Comparison of ENCODE assay signal across 33 mouse cellular contexts in genomic region chr6:53987235-53987634, GRCm38 (mm10). TPM values are rescaled to one million over a fixed set of nuclear protein-coding genes. Genes with fewer than 3 reads are reported as not detected.
DNase-seq lines count a peak whose midpoint lies in the region; ATAC-seq and TF ChIP-seq lines count a peak whose summit lies in the region.
"Had no signal": no experiment of that assay in that cellular context is flagged by ENCODE, and none has a peak within 500 bp of the region (broad histone marks: within the 10 kb centered on the region; RNA-seq: fewer than 3 reads in every experiment).

No protein-coding gene starts in this region.

- H3K4me3 ChIP-seq in kidney, adult 2 months (ENCODE audit: insufficient read depth, low read depth, low read length): no peak overlapping the region
- no peak overlapping the region for H3K4me3 ChIP-seq in kidney, embryonic 14.5 days (ENCODE audit: low read length)
- H3K4me3 ChIP-seq in kidney, postnatal 0 days (replicated peaks; ENCODE audit: low read depth, low read length): no peak overlapping the region
- H3K4me3 ChIP-seq in liver, postnatal 0 days (ENCODE audit: low read depth, low read length): no peak overlapping the region
- H3K4me3 ChIP-seq: embryonic facial prominence, embryonic 10.5 days; embryonic facial prominence, embryonic 13.5 days; erythroblast, embryonic 14.5 days; forebrain, embryonic 12.5 days; forebrain, embryonic 15.5 days; heart, adult 2 months; hindbrain, embryonic 12.5 days; hindbrain, embryonic 15.5 days had no signal

- H3K27ac ChIP-seq in kidney, adult 2 months (ENCODE audit: insufficient read depth, low read depth, low read length): no peak overlapping the region
- H3K27ac ChIP-seq in kidney, embryonic 14.5 days (ENCODE audit: low read depth, low read length): no peak overlapping the region
- no peak overlapping the region for H3K27ac ChIP-seq in kidney, postnatal 0 days
- no peak overlapping the region for H3K27ac ChIP-seq in liver, postnatal 0 days (ENCODE audit: low read depth)
- H3K27ac ChIP-seq: embryonic facial prominence, embryonic 10.5 days; embryonic facial prominence, embryonic 13.5 days; forebrain, embryonic 12.5 days; forebrain, embryonic 15.5 days; heart, adult 2 months; heart, embryonic 13.5 days; hindbrain, embryonic 12.5 days; hindbrain, embryonic 15.5 days had no signal

- H3K4me1 ChIP-seq in kidney, adult 2 months (ENCODE audit: control insufficient read depth, insufficient read depth, low read length): no peaks in the 10 kb centered on the region; the same call in 1 of the 2 replicates
- H3K4me1 ChIP-seq in kidney, embryonic 14.5 days (ENCODE audit: control insufficient read depth, insufficient read depth, low read length): no peaks in the 10 kb centered on the region
- H3K4me1 ChIP-seq in kidney, postnatal 0 days (replicated peaks; ENCODE audit: insufficient read depth, low read length): no peaks in the 10 kb centered on the region
- H3K4me1 ChIP-seq in liver, postnatal 0 days (ENCODE audit: insufficient read depth): peaks cover 2% of the 10 kb centered on the region; the same call in 1 of the 2 replicates
- H3K4me1 ChIP-seq: forebrain, embryonic 15.5 days; hindbrain, embryonic 12.5 days; hindbrain, embryonic 15.5 days had no signal

- H3K9ac ChIP-seq in kidney, embryonic 14.5 days (ENCODE audit: low read depth, low read length): no peak overlapping the region
- H3K9ac ChIP-seq in kidney, postnatal 0 days (ENCODE audit: low read depth, low read length): no peak overlapping the region
- no peak overlapping the region for H3K9ac ChIP-seq in liver, postnatal 0 days (replicated peaks)
- H3K9ac ChIP-seq: embryonic facial prominence, embryonic 13.5 days; forebrain, embryonic 12.5 days; forebrain, embryonic 15.5 days; hindbrain, embryonic 12.5 days; hindbrain, embryonic 15.5 days had no signal

- H3K27me3 ChIP-seq in kidney, adult 2 months (replicated peaks; ENCODE audit: control insufficient read depth, insufficient read depth, low read length): no peaks in the 10 kb centered on the region
- H3K27me3 ChIP-seq in kidney, embryonic 14.5 days (ENCODE audit: control insufficient read depth, insufficient read depth, low read length): peaks cover 3% of the 10 kb centered on the region; the same call in 1 of the 2 replicates
- peaks cover 10% of the 10 kb centered on the region; the same call in 1 of the 2 replicates for H3K27me3 ChIP-seq in kidney, postnatal 0 days (ENCODE audit: insufficient read depth, low read length)
- H3K27me3 ChIP-seq in liver, postnatal 0 days (ENCODE audit: insufficient read depth, low read length): no peaks in the 10 kb centered on the region
- H3K27me3 ChIP-seq: embryonic facial prominence, embryonic 13.5 days; forebrain, embryonic 12.5 days; forebrain, embryonic 15.5 days; hindbrain, embryonic 12.5 days; hindbrain, embryonic 15.5 days had no signal

- TF ChIP-seq CTCF in kidney, adult 2 months (conservative IDR thresholded peaks at IDR 0.05; ENCODE audit: insufficient read depth, insufficient read length, low read depth, low read length): no peak
- TF ChIP-seq CTCF in kidney, postnatal 0 days (IDR thresholded peaks at IDR 0.05; ENCODE audit: low read depth): no peak
- no peak for TF ChIP-seq CTCF in liver, postnatal 0 days (IDR thresholded peaks at IDR 0.05; ENCODE audit: low read depth)

- DNase-seq in heart, adult 11 months: peak; percentile 35
- DNase-seq in heart, postnatal 25 days (ENCODE audit: low spot score): no peak
- peak; percentile 35 for DNase-seq in kidney, adult 2 months
- DNase-seq in kidney, adult 18-20 months: no peak
- peak; percentile 54 for DNase-seq in kidney, postnatal 0 days (ENCODE audit: low spot score)
- DNase-seq in adrenal gland, postnatal 4 days (ENCODE audit: low spot score in 2 of 2): no peak
- no peak for DNase-seq in liver, postnatal 0 days
- DNase-seq: adrenal gland, adult 8-10 months; adrenal gland, postnatal 36 days; cerebellum, adult 11 months; cerebellum, adult 2 months; cerebellum, postnatal 10 days; cerebellum, postnatal 36 days; embryo, embryonic 11 days; gastrocnemius, postnatal 25 days; heart, adult 2 months; heart, postnatal 14 days had no signal

- no peak for TF ChIP-seq POLR2A in kidney, adult 2 months (IDR thresholded peaks at IDR 0.05; ENCODE audit: low read depth, low read length)

- H3K4me2 ChIP-seq in kidney, embryonic 14.5 days (replicated peaks; ENCODE audit: low read depth, low read length): no peak overlapping the region
- no peak overlapping the region for H3K4me2 ChIP-seq in kidney, postnatal 0 days (ENCODE audit: low read length)
- no peak overlapping the region for H3K4me2 ChIP-seq in liver, postnatal 0 days (ENCODE audit: low read depth, low read length)
- H3K4me2 ChIP-seq: embryonic facial prominence, embryonic 13.5 days; forebrain, embryonic 12.5 days; forebrain, embryonic 15.5 days; hindbrain, embryonic 12.5 days; hindbrain, embryonic 15.5 days had no signal

- intact Hi-C loops in heart, postnatal 25 days (cut with DNase I): no loop called here

- no peaks in the 10 kb centered on the region for H3K9me3 ChIP-seq in kidney, embryonic 14.5 days (ENCODE audit: control insufficient read depth, low read length)
- no peaks in the 10 kb centered on the region for H3K9me3 ChIP-seq in kidney, postnatal 0 days (replicated peaks; ENCODE audit: low read length)
- no peaks in the 10 kb centered on the region for H3K9me3 ChIP-seq in liver, postnatal 0 days (ENCODE audit: low read length)
- H3K9me3 ChIP-seq: embryonic facial prominence, embryonic 10.5 days; embryonic facial prominence, embryonic 13.5 days; forebrain, embryonic 12.5 days; forebrain, embryonic 15.5 days; heart, embryonic 10.5 days; heart, embryonic 13.5 days; hindbrain, embryonic 12.5 days; hindbrain, embryonic 15.5 days had no signal

- peak; percentile 55; the same call in 1 of the 2 replicates for ATAC-seq in kidney, embryonic 14.5 days (ENCODE audit: low FRiP score, low TSS enrichment)
- ATAC-seq in kidney, postnatal 0 days (replicated peaks; ENCODE audit: low FRiP score, low read depth): no peak; the same call in 1 of the 2 replicates
- ATAC-seq in liver, postnatal 0 days: no peak
- ATAC-seq: activated CD4-positive, CD25-positive, alpha-beta regulatory T cell, adult 4 months; forebrain, embryonic 15.5 days had no signal

- 30% methylated on average over 3 of the region's 3 CpGs for WGBS in kidney, adult 2 months
- 43% methylated on average over 3 of the region's 3 CpGs for WGBS in kidney, embryonic 14.5 days
- WGBS in kidney, postnatal 0 days: 40% methylated on average over 3 of the region's 3 CpGs
- 74% methylated on average over 3 of the region's 3 CpGs for WGBS in liver, postnatal 0 days (ENCODE audit: insufficient replicate concordance)

- no peaks in the 10 kb centered on the region for H3K36me3 ChIP-seq in kidney, adult 2 months (ENCODE audit: control insufficient read depth, insufficient read depth, low read length)
- H3K36me3 ChIP-seq in kidney, embryonic 14.5 days (ENCODE audit: control insufficient read depth, insufficient read depth, low read length): no peaks in the 10 kb centered on the region
- H3K36me3 ChIP-seq in kidney, postnatal 0 days (ENCODE audit: insufficient read depth, low read length): no peaks in the 10 kb centered on the region
- H3K36me3 ChIP-seq in liver, postnatal 0 days (replicated peaks; ENCODE audit: insufficient read depth, low read length): no peaks in the 10 kb centered on the region
- H3K36me3 ChIP-seq: embryonic facial prominence, embryonic 10.5 days; embryonic facial prominence, embryonic 13.5 days; forebrain, embryonic 12.5 days; forebrain, embryonic 15.5 days; heart, embryonic 10.5 days; heart, embryonic 13.5 days; hindbrain, embryonic 12.5 days; hindbrain, embryonic 15.5 days had no signal

- no peak for TF ChIP-seq EP300 in liver, postnatal 0 days (IDR thresholded peaks at IDR 0.05; ENCODE audit: low read depth)

RNA-seq across cellular contexts. Expression of gene Cpvl, which starts 8.8 kb away (rescaled TPM):
- total RNA-seq in heart, postnatal 25 days (2021): not detected
- 0.10 and 0.19 TPM in 2 replicates for polyA plus RNA-seq in kidney, adult 2 months (2012; rRNA removed)
- polyA plus RNA-seq in kidney, embryonic 14.5 days (2014; fragmentation: Nextera tagmentation; extraction: Ambion mirVana): 0.32 and 0.51 TPM in 2 replicates
- polyA plus RNA-seq in kidney, postnatal 0 days (2015; fragmentation: Nextera tagmentation; extraction: Ambion mirVana): 0.50 and 0.59 TPM in 2 replicates
- under 1 TPM; 0.25 to 0.34 TPM for total RNA-seq in adrenal gland, postnatal 4 days (2021)
- polyA plus RNA-seq in liver, postnatal 0 days (2015; fragmentation: Nextera tagmentation; extraction: Ambion mirVana): not detected in 2 replicates
- total RNA-seq: adrenal gland, adult 8-10 months; adrenal gland, postnatal 36 days; gastrocnemius, adult 8-10 months; gastrocnemius, postnatal 25 days; heart, adult 2 months; heart, postnatal 14 days; hematopoietic stem cell, adult 5-6 weeks had no signal
- polyA plus RNA-seq: activated CD4-positive, CD25-positive, alpha-beta regulatory T cell, adult 4 months; cortical plate, adult 2 months; erythroblast, embryonic 14.5 days; forebrain, embryonic 12.5 days; forebrain, embryonic 15.5 days; gonadal fat pad, adult 2 months; heart, adult 2 months; heart, embryonic 10.5 days; heart, embryonic 13.5 days; heart, embryonic 16.5 days; hindbrain, embryonic 12.5 days; hindbrain, embryonic 15.5 days had no signal

RNA-seq across cellular contexts. Expression of gene Chn2, which starts 52.1 kb away (rescaled TPM):
- 1 to 10 TPM; 3.0 to 4.3 TPM for total RNA-seq in heart, postnatal 25 days (2021)
- polyA plus RNA-seq in kidney, adult 2 months (2012; rRNA removed): 22.8 and 24.8 TPM in 2 replicates
- 13.3 and 17.3 TPM in 2 replicates for polyA plus RNA-seq in kidney, embryonic 14.5 days (2014; fragmentation: Nextera tagmentation; extraction: Ambion mirVana)
- 16.3 and 16.8 TPM in 2 replicates for polyA plus RNA-seq in kidney, postnatal 0 days (2015; fragmentation: Nextera tagmentation; extraction: Ambion mirVana)
- total RNA-seq in adrenal gland, postnatal 4 days (2021): 10 to 100 TPM; 10.7 to 11.1 TPM
- polyA plus RNA-seq in liver, postnatal 0 days (2015; fragmentation: Nextera tagmentation; extraction: Ambion mirVana): 10.8 and 12.4 TPM in 2 replicates
- polyA plus RNA-seq: erythroblast, embryonic 14.5 days had no signal

Comparison
In these comparisons a context has a peak if more than half of its experiments do, and no peak if none do; other contexts are left out.
1. DNase-seq: peak in heart, adult 11 months (single experiment), kidney, adult 2 months (single experiment) and kidney, postnatal 0 days (single experiment); none in heart, postnatal 25 days (single experiment), kidney, adult 18-20 months (single experiment), adrenal gland, postnatal 4 days (0 of 2) and liver, postnatal 0 days (single experiment).